Mouse (Mus musculus): ENCODE results near the gene Tlx2.

Gene Tlx2

GRCm38 (mm10) chr6:83054074-83054851 is 15.8 kb downstream of the Tlx2 start, which contains the start of gene Aup1:
TSS of gene Aup1 (plus strand) at chr6:83054521.
- DNase-seq, result peak; percentile 99

- DNase-seq, result peak; percentile 46
These were observed 16.7 kb downstream of the Tlx2 start for GRCm38 (mm10) chr6:83053136-83053960.

GRCm38 (mm10) chr6:83049367-83049766 is 20.7 kb downstream of the Tlx2 start:
- no peak for DNase-seq

GRCm38 (mm10) chr6:83044742-83045141 is 25.4 kb downstream of the Tlx2 start:
- DNase-seq, result no peak

- no peak for DNase-seq
These were observed 26.1 kb downstream of the Tlx2 start for GRCm38 (mm10) chr6:83043993-83044392.

GRCm38 (mm10) chr6:83043561-83043960 is 26.5 kb downstream of the Tlx2 start:
- DNase-seq, result no peak

- no peak for DNase-seq
These were observed 29.5 kb downstream of the Tlx2 start for GRCm38 (mm10) chr6:83040601-83041000.

- DNase-seq, result peak; percentile 87
These were observed 31.5 kb downstream of the Tlx2 start for GRCm38 (mm10) chr6:83038496-83039012.

- no peak for DNase-seq
These were observed 32.9 kb downstream of the Tlx2 start for GRCm38 (mm10) chr6:83037188-83037587.

- no peak for DNase-seq
These were observed 35.5 kb downstream of the Tlx2 start for GRCm38 (mm10) chr6:83034463-83035055.

GRCm38 (mm10) chr6:83033249-83034185 is 36.6 kb downstream of the Tlx2 start, which contains the start of the genes Dok1 and Loxl3:
TSS of gene Dok1 (minus strand) at chr6:83033471.
TSS of gene Loxl3 (plus strand) at chr6:83034173.
- peak; percentile 30 for DNase-seq

GRCm38 (mm10) chr6:83032769-83033191 is 37.3 kb downstream of the Tlx2 start:
- DNase-seq, result no peak

GRCm38 (mm10) chr6:83031921-83032590 is 38.0 kb downstream of the Tlx2 start:
- no peak for DNase-seq

GRCm38 (mm10) chr6:83031111-83031510 is 39.0 kb downstream of the Tlx2 start:
- DNase-seq, result no peak

- no peak for DNase-seq
These were observed 40.3 kb downstream of the Tlx2 start for GRCm38 (mm10) chr6:83029777-83030176.

- DNase-seq, result no peak
These were observed 42.4 kb downstream of the Tlx2 start for GRCm38 (mm10) chr6:83027706-83028105.

GRCm38 (mm10) chr6:83027293-83027692 is 42.8 kb downstream of the Tlx2 start:
- DNase-seq, result no peak

GRCm38 (mm10) chr6:83025221-83025620 is 44.9 kb downstream of the Tlx2 start:
- DNase-seq, result no peak

GRCm38 (mm10) chr6:83024421-83024820 is 45.7 kb downstream of the Tlx2 start:
- DNase-seq, result no peak

- DNase-seq, result no peak
These were observed 46.3 kb downstream of the Tlx2 start for GRCm38 (mm10) chr6:83023786-83024185.

- DNase-seq, result no peak
These were observed 47.1 kb downstream of the Tlx2 start for GRCm38 (mm10) chr6:83023008-83023407.
